In genomic region chr1:135699892-135700291, GRCm38 (mm10) we compare ENCODE assay signal across 8 mouse cellular contexts. TPM values are rescaled to one million over a fixed set of nuclear protein-coding genes. Genes with fewer than 3 reads are reported as not detected.
A peak's percentile ranks its signal among the peaks of the same experiment; 100 is the strongest.
DNase-seq lines count a peak whose midpoint lies in the region; ATAC-seq and TF ChIP-seq lines count a peak whose summit lies in the region.

No protein-coding gene starts in this region.

- no peak for DNase-seq in heart, adult 2 months
- no peak for DNase-seq in ES-E14 (ENCODE audit: low read depth, low spot score)
- no peak for DNase-seq in forebrain, embryonic 14.5 days (ENCODE audit: low spot score)
- DNase-seq in frontal cortex, postnatal 10 days (ENCODE audit: low spot score in 2 of 2): no peak
- DNase-seq in layer of hippocampus, adult 8-10 months (ENCODE audit: low spot score in 2 of 2): no peak

- TF ChIP-seq POLR2A in heart, adult 2 months (IDR thresholded peaks at IDR 0.05; ENCODE audit: insufficient read depth, low read depth, low read length): no peak

- TF ChIP-seq CTCF in heart, adult 2 months (IDR thresholded peaks at IDR 0.05): no peak

- H3K4me2 ChIP-seq in heart, embryonic 16.5 days (ENCODE audit: low read depth, low read length): peak overlapping the region; percentile 73
- H3K4me2 ChIP-seq in forebrain, embryonic 14.5 days (ENCODE audit: low read length): peak overlapping the region; percentile 64; the same call in 1 of the 2 replicates

- no peak for ATAC-seq in heart, embryonic 16.5 days (replicated peaks; ENCODE audit: extremely low read depth, insufficient read depth, low FRiP score)
- ATAC-seq in forebrain, embryonic 14.5 days: no peak
- no peak for ATAC-seq in inflammation-experienced regulatory T-cells, adult 6 months

- H3K4me1 ChIP-seq in heart, embryonic 16.5 days (ENCODE audit: control insufficient read depth, insufficient read depth, low read length): peaks cover 18% of the 10 kb centered on the region
- peaks cover 7% of the 10 kb centered on the region; the same call in 1 of the 2 replicates for H3K4me1 ChIP-seq in heart, adult 2 months (ENCODE audit: control insufficient read depth, insufficient read depth, low read length)
- H3K4me1 ChIP-seq in ES-E14 (ENCODE audit: control insufficient read depth in 2 of 2, insufficient read depth in 2 of 2, low read length in 2 of 2, poor library complexity in 1 of 2): peaks cover 1 to 3% of the 10 kb centered on the region in 2 experiments; a peak in 1 of 4 replicates
- peaks cover 9% of the 10 kb centered on the region; the same call in 1 of the 2 replicates for H3K4me1 ChIP-seq in forebrain, embryonic 14.5 days (ENCODE audit: control insufficient read depth, insufficient read depth, low read length)

- peak overlapping the region; percentile 62 for H3K9ac ChIP-seq in heart, embryonic 16.5 days (ENCODE audit: low read length)
- no peak overlapping the region for H3K9ac ChIP-seq in heart, adult 2 months (ENCODE audit: low read depth, low read length)
- H3K9ac ChIP-seq in ES-E14 (ENCODE audit: insufficient read depth, low read depth, low read length, poor library complexity, severe bottlenecking): no peak overlapping the region
- no peak overlapping the region for H3K9ac ChIP-seq in forebrain, embryonic 14.5 days (ENCODE audit: low read length)

- no peaks in the 10 kb centered on the region for H3K9me3 ChIP-seq in heart, embryonic 16.5 days (replicated peaks; ENCODE audit: control insufficient read depth, low read length)
- H3K9me3 ChIP-seq in ES-E14 (ENCODE audit: control insufficient read depth, insufficient read depth, low read depth, low read length): no peaks in the 10 kb centered on the region
- H3K9me3 ChIP-seq in forebrain, embryonic 14.5 days (replicated peaks; ENCODE audit: control insufficient read depth, low read length): no peaks in the 10 kb centered on the region

- no peaks in the 10 kb centered on the region for H3K27me3 ChIP-seq in heart, embryonic 16.5 days (ENCODE audit: control insufficient read depth, insufficient read depth, low read length)
- H3K27me3 ChIP-seq in heart, adult 2 months (ENCODE audit: control insufficient read depth, insufficient read depth, low read length): no peaks in the 10 kb centered on the region
- H3K27me3 ChIP-seq in forebrain, embryonic 14.5 days (replicated peaks; ENCODE audit: control insufficient read depth, insufficient read depth, low read length): peaks cover 5% of the 10 kb centered on the region

- no peak overlapping the region; the same call in 1 of the 2 replicates for H3K4me3 ChIP-seq in heart, embryonic 16.5 days (ENCODE audit: low read length)
- H3K4me3 ChIP-seq in heart, adult 2 months: no peak overlapping the region; the same call in 1 of the 2 replicates
- H3K4me3 ChIP-seq in ES-E14 (ENCODE audit: insufficient read depth in 1 of 2, low read depth in 1 of 2, low read length in 2 of 2, poor library complexity in 1 of 2, severe bottlenecking in 1 of 2): no peak overlapping the region
- H3K4me3 ChIP-seq in forebrain, embryonic 14.5 days (ENCODE audit: low read depth, low read length): no peak overlapping the region
- no peak overlapping the region for H3K4me3 ChIP-seq in macrophage (ENCODE audit: inconsistent target)

- H3K79me2 ChIP-seq in heart, adult 2 months (replicated peaks; ENCODE audit: control insufficient read depth, insufficient read depth, low read length): no peaks in the 10 kb centered on the region
- H3K79me2 ChIP-seq in macrophage (ENCODE audit: inconsistent target): no peaks in the 10 kb centered on the region

- WGBS in heart, embryonic 16.5 days: 31% methylated on average over 2 of the region's 2 CpGs
- 4% methylated on average over 2 of the region's 2 CpGs for WGBS in heart, adult 2 months
- 47% methylated on average over 2 of the region's 2 CpGs for WGBS in forebrain, embryonic 14.5 days
- 33% methylated on average over 2 of the region's 2 CpGs for WGBS in macrophage (ENCODE audit: missing documents)

- in situ Hi-C loops in ES-E14 (cut with MboI; ENCODE audit: low sequenced_read_pairs in 2 of 2, unreplicated experiment in 2 of 2): no loop called here

- no peaks in the 10 kb centered on the region for H3K36me3 ChIP-seq in heart, embryonic 16.5 days (ENCODE audit: control insufficient read depth, insufficient read depth)
- H3K36me3 ChIP-seq in heart, adult 2 months (ENCODE audit: control insufficient read depth, insufficient read depth, low read length): peaks cover 2% of the 10 kb centered on the region; the same call in 1 of the 2 replicates
- H3K36me3 ChIP-seq in ES-E14 (ENCODE audit: control insufficient read depth, insufficient read depth, low read length, poor library complexity, severe bottlenecking): no peaks in the 10 kb centered on the region
- no peaks in the 10 kb centered on the region for H3K36me3 ChIP-seq in forebrain, embryonic 14.5 days (ENCODE audit: control insufficient read depth, insufficient read depth, low read length)
- H3K36me3 ChIP-seq in macrophage (ENCODE audit: inconsistent target): no peaks in the 10 kb centered on the region

- intact Hi-C loops in heart, adult 2 months (cut with DNase I): loop anchor here (1.0 to 2.0 kb wide), 4 partner anchors 30 to 239 kb away; no protein-coding TSS in a partner anchor

- H3K27ac ChIP-seq in heart, embryonic 16.5 days (ENCODE audit: low read length): no peak overlapping the region
- no peak overlapping the region; the same call in 1 of the 2 replicates for H3K27ac ChIP-seq in heart, adult 2 months
- H3K27ac ChIP-seq in ES-E14 (ENCODE audit: insufficient read depth, low read depth, low read length, poor library complexity, severe bottlenecking) (no peak overlapping the region), macrophage (peak overlapping the region; percentile 18; the same call in 1 of the 2 replicates)
- H3K27ac ChIP-seq in forebrain, embryonic 14.5 days (ENCODE audit: low read depth, low read length): no peak overlapping the region

- no peak for TF ChIP-seq EP300 in heart, adult 2 months (IDR thresholded peaks at IDR 0.05; ENCODE audit: insufficient read depth, low read depth, low read length)

TF ChIP-seq in ES-E14, 5 proteins besides CTCF, POLR2A, EP300 and RAD21:
- TF ChIP-seq HCFC1 (IDR thresholded peaks at IDR 0.05; ENCODE audit: borderline replicate concordance, insufficient read depth, low read length) (no peak), ZNF384 (IDR thresholded peaks at IDR 0.05; ENCODE audit: low read depth, low read length) (peak; percentile 10; the same call in 1 of the 2 replicates)
TF ChIP-seq in ES-E14: peak in this region for 1.

RNA-seq across cellular contexts. Expression of gene Csrp1, which starts 20.0 kb away (rescaled TPM):
- 160 and 174 TPM in 2 replicates for polyA plus RNA-seq in heart, embryonic 16.5 days (2015; fragmentation: Nextera tagmentation; extraction: Ambion mirVana)
- total RNA-seq in heart, adult 2 months (2021): 10 to 100 TPM; 50.1 to 50.5 TPM
- polyA plus RNA-seq in heart, adult 2 months (2012; rRNA removed): 99.2 and 128 TPM in 2 replicates
- total RNA-seq in ES-E14 (2012; rRNA removed): 91.6 and 131 TPM in 2 replicates
- polyA plus RNA-seq in forebrain, embryonic 14.5 days (2014; fragmentation: Nextera tagmentation; extraction: Ambion mirVana): 22.3 and 24.9 TPM in 2 replicates
- 10 to 100 TPM; 16.8 to 68.0 (median 25.6) TPM for total RNA-seq in macrophage (2018; cell fraction: chromatin; rRNA removed)
- 100 to 1,000 TPM; 145 to 243 (median 187) TPM for total RNA-seq in macrophage (2018; cell fraction: cytosol; rRNA removed)
- 100 to 1,000 TPM in 7 of 26 experiments, 10 to 100 TPM in 19; 50.8 to 118 (median 81.4) TPM for total RNA-seq in macrophage (2018; cell fraction: nucleus; rRNA removed)
- 110 to 227 TPM (median 177 TPM) in 3 replicates for polyA plus RNA-seq in macrophage (2018)
- 10 to 100 TPM; 19.5 to 31.9 (median 26.9) TPM for polyA plus RNA-seq in inflammation-experienced regulatory T-cells, adult 6 months (2017; shearing (Covaris generic))
- total RNA-seq in layer of hippocampus, adult 8-10 months (2022): 100 to 1,000 TPM; 242 to 284 (median 250) TPM
